Comparison of ENCODE assay signal across 17 mouse cellular contexts in the genomic region with DNA sequence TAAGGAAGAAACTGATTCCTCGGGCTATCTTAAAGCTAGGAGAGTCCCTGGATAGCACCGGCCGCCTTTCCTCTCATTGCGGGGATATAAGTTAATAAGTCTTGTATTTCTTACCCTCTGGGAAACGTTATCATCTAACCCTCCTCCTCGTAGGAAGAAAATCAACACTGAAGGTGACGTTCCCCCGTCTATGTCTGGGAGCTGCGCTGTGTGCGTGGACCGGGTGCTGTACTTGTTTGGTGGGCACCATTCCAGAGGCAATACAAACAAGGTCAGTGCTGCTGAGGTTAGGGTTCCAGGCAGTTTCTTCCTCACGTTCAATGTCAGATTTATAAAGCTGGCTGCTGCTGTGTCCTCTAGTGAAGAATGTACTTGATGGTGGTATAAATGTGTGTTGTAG. TPM values are rescaled to one million over a fixed set of nuclear protein-coding genes. Genes with fewer than 3 reads are reported as not detected.
DNase-seq lines count a peak whose midpoint lies in the region; ATAC-seq lines count a peak whose summit lies in the region.
"Had no signal": no experiment of that assay in that cellular context is flagged by ENCODE, and none has a peak within 500 bp of the region (broad histone marks: within the 10 kb centered on the region; RNA-seq: fewer than 3 reads in every experiment).

No protein-coding gene starts in this region.

- no peak overlapping the region for H3K4me3 ChIP-seq in midbrain, embryonic 11.5 days (ENCODE audit: low read depth, low read length)
- H3K4me3 ChIP-seq in midbrain, embryonic 10.5 days, result no peak overlapping the region
- H3K4me3 ChIP-seq: embryonic facial prominence, embryonic 10.5 days; embryonic facial prominence, embryonic 12.5 days; forebrain, embryonic 13.5 days; forebrain, embryonic 15.5 days had no signal

- peak; percentile 49 for DNase-seq in adrenal gland, adult 2 months
- DNase-seq in adrenal gland, adult 8-10 months, result no peak
- DNase-seq in adrenal gland, postnatal 14 days, result peak; percentile 52
- no peak for DNase-seq in adrenal gland, adult 18-20 months (ENCODE audit: low spot score in 2 of 2)
- peak; percentile 83 for DNase-seq in midbrain, embryonic 11.5 days (ENCODE audit: low spot score, missing footprints)
- DNase-seq in midbrain, embryonic 10.5 days (ENCODE audit: low spot score), result no peak
- DNase-seq in neural tube, embryonic 10.5 days (ENCODE audit: extremely low spot score, low spot score), result no peak
- DNase-seq: cerebellum, adult 11-12 months; cerebellum, adult 2 months; cerebellum, adult 9-10 months; cerebellum, postnatal 10 days; cerebellum, postnatal 25 days; forebrain, postnatal 0 days had no signal

- WGBS in midbrain, embryonic 11.5 days, result 96% methylated on average over 12 of the region's 12 CpGs
- WGBS in midbrain, embryonic 10.5 days, result 96% methylated on average over 12 of the region's 12 CpGs

- H3K27ac ChIP-seq in midbrain, embryonic 11.5 days (ENCODE audit: low read depth, low read length), result no peak overlapping the region
- H3K27ac ChIP-seq in midbrain, embryonic 10.5 days (replicated peaks), result no peak overlapping the region
- H3K27ac ChIP-seq: embryonic facial prominence, embryonic 10.5 days; embryonic facial prominence, embryonic 12.5 days; forebrain, embryonic 13.5 days; forebrain, embryonic 15.5 days had no signal

- no peak for ATAC-seq in midbrain, embryonic 11.5 days (ENCODE audit: low FRiP score)
- ATAC-seq: forebrain, embryonic 13.5 days; forebrain, embryonic 15.5 days; forebrain, postnatal 0 days had no signal

- peaks cover 34% of the 10 kb centered on the region for H3K36me3 ChIP-seq in midbrain, embryonic 11.5 days (ENCODE audit: control insufficient read depth, insufficient read depth, low read length)
- H3K36me3 ChIP-seq in midbrain, embryonic 10.5 days, result peaks cover 88% of the 10 kb centered on the region

- H3K9me3 ChIP-seq in midbrain, embryonic 11.5 days (ENCODE audit: control insufficient read depth, low read length), result no peaks in the 10 kb centered on the region
- H3K9me3 ChIP-seq in midbrain, embryonic 10.5 days (replicated peaks), result no peaks in the 10 kb centered on the region
- H3K9me3 ChIP-seq: embryonic facial prominence, embryonic 10.5 days; embryonic facial prominence, embryonic 12.5 days; forebrain, embryonic 13.5 days; forebrain, embryonic 15.5 days had no signal

- peaks cover 10% of the 10 kb centered on the region; the same call in 1 of the 2 replicates for H3K4me1 ChIP-seq in midbrain, embryonic 11.5 days (ENCODE audit: control insufficient read depth, insufficient read depth, low read length)
- H3K4me1 ChIP-seq in midbrain, embryonic 10.5 days, result peaks cover 20% of the 10 kb centered on the region

- H3K4me2 ChIP-seq in midbrain, embryonic 11.5 days, result no peak overlapping the region
- H3K4me2 ChIP-seq: embryonic facial prominence, embryonic 12.5 days; forebrain, embryonic 13.5 days; forebrain, embryonic 15.5 days had no signal

- no peaks in the 10 kb centered on the region for H3K27me3 ChIP-seq in midbrain, embryonic 11.5 days (ENCODE audit: control insufficient read depth, insufficient read depth, low read length)
- no peaks in the 10 kb centered on the region for H3K27me3 ChIP-seq in midbrain, embryonic 10.5 days (ENCODE audit: low read depth, poor library complexity, severe bottlenecking)
- H3K27me3 ChIP-seq: embryonic facial prominence, embryonic 12.5 days; forebrain, embryonic 13.5 days; forebrain, embryonic 15.5 days had no signal

- no peak overlapping the region for H3K9ac ChIP-seq in midbrain, embryonic 11.5 days (ENCODE audit: low read length)
- H3K9ac ChIP-seq: embryonic facial prominence, embryonic 12.5 days; forebrain, embryonic 13.5 days; forebrain, embryonic 15.5 days; forebrain, postnatal 0 days had no signal

RNA-seq across cellular contexts. Expression of gene Klhdc2, which starts 5.7 kb away (rescaled TPM):
- total RNA-seq in adrenal gland, adult 2 months (2021), result 10 to 100 TPM; 41.6 to 66.7 TPM
- polyA plus RNA-seq in adrenal gland, adult 2 months (2012; rRNA removed), result 69.8 and 83.5 TPM in 2 replicates
- 10 to 100 TPM; 65.7 to 67.2 (median 67.0) TPM for total RNA-seq in adrenal gland, adult 8-10 months (2022)
- total RNA-seq in adrenal gland, postnatal 14 days (2021), result 55.6 and 67.7 TPM in 2 replicates
- 10 to 100 TPM; 53.2 to 55.6 TPM for total RNA-seq in adrenal gland, adult 18-20 months (2021)
- 272 and 275 TPM in 2 replicates for polyA plus RNA-seq in midbrain, embryonic 11.5 days (2014; fragmentation: Nextera tagmentation; extraction: Ambion mirVana)
- polyA plus RNA-seq in midbrain, embryonic 10.5 days (2016; fragmentation: Nextera tagmentation; extraction: Ambion mirVana), result 208 and 218 TPM in 2 replicates

RNA-seq across cellular contexts. Expression of gene Nemf, which starts 54.8 kb away (rescaled TPM):
- total RNA-seq in adrenal gland, adult 2 months (2021), result 10 to 100 TPM; 40.8 to 41.5 TPM
- polyA plus RNA-seq in adrenal gland, adult 2 months (2012; rRNA removed), result 0.61 and 0.86 TPM in 2 replicates
- total RNA-seq in adrenal gland, adult 8-10 months (2022), result 10 to 100 TPM; 41.6 to 80.5 (median 55.2) TPM
- 39.1 and 45.4 TPM in 2 replicates for total RNA-seq in adrenal gland, postnatal 14 days (2021)
- 10 to 100 TPM; 40.3 to 48.6 TPM for total RNA-seq in adrenal gland, adult 18-20 months (2021)
- polyA plus RNA-seq in midbrain, embryonic 11.5 days (2014; fragmentation: Nextera tagmentation; extraction: Ambion mirVana), result 89.5 and 96.0 TPM in 2 replicates
- polyA plus RNA-seq in midbrain, embryonic 10.5 days (2016; fragmentation: Nextera tagmentation; extraction: Ambion mirVana), result 96.6 and 97.2 TPM in 2 replicates

Comparison
In these comparisons a context has a peak if more than half of its experiments do, and no peak if none do; other contexts are left out.
1. DNase-seq: peak in adrenal gland, adult 2 months (single experiment), adrenal gland, postnatal 14 days (single experiment) and midbrain, embryonic 11.5 days (single experiment); none in adrenal gland, adult 8-10 months (single experiment), adrenal gland, adult 18-20 months (0 of 2), midbrain, embryonic 10.5 days (single experiment) and neural tube, embryonic 10.5 days (single experiment).